Mouse (Mus musculus) hindbrain, embryonic 15.5 days (tissue): ENCODE data around the gene Tpcn2. TPM values are rescaled to one million over a fixed set of nuclear protein-coding genes. Genes with fewer than 3 reads are reported as not detected.

Experiments
- ATAC-seq: fragments of 200-750 bp; cut with Nextera tagmentation; 2 replicates; pipeline ENCODE4 v1.8.0; 2017; ENCODE audit warnings: low read depth, moderate number of reproducible peaks, moderate TSS enrichment; ENCODE audit not compliant: low FRiP score
- H3K27ac ChIP-seq: fragments of 300-500 bp; sonication (generic); replicated peaks from 2 replicates; pipeline ENCODE4 v1.5.1; 2015; ENCODE audit warnings: mild to moderate bottlenecking, inconsistent platforms
- H3K27me3 ChIP-seq: fragments of 300-500 bp; sonication (generic); 2 replicates; pipeline ENCODE4 v1.6.1; 2015; ENCODE audit warnings: control low read depth, inconsistent platforms
- H3K36me3 ChIP-seq: fragments of 300-500 bp; sonication (generic); 2 replicates; pipeline ENCODE4 v1.6.1; 2015; ENCODE audit warnings: control low read depth, inconsistent platforms
- H3K4me1 ChIP-seq: fragments of 300-500 bp; sonication (generic); replicated peaks from 2 replicates; pipeline ENCODE4 v1.6.1; 2015; ENCODE audit warnings: control low read depth, inconsistent platforms
- H3K4me2 ChIP-seq: fragments of 300-500 bp; sonication (generic); 2 replicates; pipeline ENCODE4 v1.6.1; 2015; ENCODE audit warnings: moderate library complexity, mild to moderate bottlenecking, inconsistent platforms
- H3K4me3 ChIP-seq: fragments of 300-500 bp; sonication (generic); 2 replicates; pipeline ENCODE4 v1.5.1; 2015; ENCODE audit warnings: mild to moderate bottlenecking, inconsistent platforms
- H3K9ac ChIP-seq: fragments of 300-500 bp; sonication (generic); 2 replicates; pipeline ENCODE4 v1.6.1; 2015; ENCODE audit warnings: inconsistent platforms
- H3K9me3 ChIP-seq: fragments of 300-500 bp; sonication (generic); 2 replicates; pipeline ENCODE4 v1.6.1; 2016; ENCODE audit warnings: control low read depth, inconsistent platforms
- WGBS: fragments of 180-500 bp; shearing (Covaris S2); methylation state at CpG from one replicate; pipeline ENCODE4 v1.1.7; 2015; 5-methylcytosine and 5-hydroxymethylcytosine counted together
- polyA plus RNA-seq: library from polyadenylated mRNA; unstranded; fragments of >200 nt; fragmentation: Nextera tagmentation; extraction: Ambion mirVana; gene quantifications from 2 replicates; pipeline ENCODE4 v1.2.1, GENCODE M21; 2015

Gene Tpcn2
- polyA plus RNA-seq, 1 experiment from 2014 or later = 3.7 TPM

- H3K9ac ChIP-seq = no peak overlapping the region
- H3K4me2 ChIP-seq = no peak overlapping the region
- WGBS = 81% methylated on average over 4 of the region's 4 CpGs
- no peaks in the 10 kb centered on the region for H3K36me3 ChIP-seq
- H3K9me3 ChIP-seq = no peaks in the 10 kb centered on the region
- no peaks in the 10 kb centered on the region for H3K4me1 ChIP-seq
- no peak overlapping the region for H3K27ac ChIP-seq
- ATAC-seq = no peak
- no peak overlapping the region for H3K4me3 ChIP-seq
- H3K27me3 ChIP-seq = no peaks in the 10 kb centered on the region
Measured at GRCm38 (mm10) chr7:145308866-145309265, 25.1 kb upstream of the Tpcn2 start.

- H3K9ac ChIP-seq = no peak overlapping the region
- H3K27me3 ChIP-seq = no peaks in the 10 kb centered on the region
Measured at GRCm38 (mm10) chr7:145308061-145308675, 24.4 kb upstream of the Tpcn2 start.

DNA sequence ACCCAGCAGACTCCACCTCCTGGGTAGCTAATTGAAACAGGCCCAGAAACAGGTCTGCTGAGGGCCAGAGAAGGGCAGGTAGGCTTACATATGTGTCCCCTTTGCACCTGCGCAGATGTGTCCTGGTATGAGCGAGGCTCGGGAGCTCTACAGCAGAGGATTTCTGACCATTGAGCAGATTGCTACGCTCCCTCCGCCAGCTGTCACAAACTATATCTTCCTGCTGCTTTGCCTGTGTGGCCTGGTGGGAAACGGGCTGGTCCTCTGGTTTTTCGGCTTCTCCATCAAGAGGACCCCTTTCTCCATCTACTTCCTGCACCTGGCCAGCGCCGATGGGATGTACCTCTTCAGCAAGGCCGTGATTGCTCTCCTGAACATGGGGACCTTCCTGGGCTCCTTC lies 23.8 kb upstream of the Tpcn2 start:
- H3K27ac ChIP-seq = no peak overlapping the region
- 92% methylated on average over 10 of the region's 10 CpGs for WGBS
- no peaks in the 10 kb centered on the region for H3K9me3 ChIP-seq
- H3K27me3 ChIP-seq = no peaks in the 10 kb centered on the region
- no peak for ATAC-seq
- no peak overlapping the region for H3K4me3 ChIP-seq
- H3K4me1 ChIP-seq = peaks cover 4% of the 10 kb centered on the region; the same call in 1 of the 2 replicates
- H3K36me3 ChIP-seq = no peaks in the 10 kb centered on the region
- no peak overlapping the region for H3K9ac ChIP-seq
- no peak overlapping the region for H3K4me2 ChIP-seq

More at GRCm38 (mm10) chr7:145308061-145308675, 24.4 kb upstream of the Tpcn2 start:
- Histone ChIP-seq H3K9me3 (no peaks in the 10 kb centered on the region), H3K36me3 (no peaks in the 10 kb centered on the region), H3K4me1 (no peaks in the 10 kb centered on the region), H3K4me2 (no peak overlapping the region), H3K4me3 (no peak overlapping the region), H3K27ac (no peak overlapping the region)
- WGBS = 78% methylated on average over 30 of the region's 30 CpGs
- ATAC-seq = no peak

GRCm38 (mm10) chr7:145304153-145304552 lies 20.3 kb upstream of the Tpcn2 start:
- H3K4me3 ChIP-seq = no peak overlapping the region
- no peak overlapping the region for H3K27ac ChIP-seq
- peaks cover 7% of the 10 kb centered on the region; the same call in 1 of the 2 replicates for H3K4me1 ChIP-seq
- H3K36me3 ChIP-seq = no peaks in the 10 kb centered on the region
- ATAC-seq = no peak
- H3K4me2 ChIP-seq = no peak overlapping the region
- no peak overlapping the region for H3K9ac ChIP-seq
- H3K27me3 ChIP-seq = no peaks in the 10 kb centered on the region
- H3K9me3 ChIP-seq = no peaks in the 10 kb centered on the region
- 82% methylated on average over 2 of the region's 2 CpGs for WGBS

GRCm38 (mm10) chr7:145302488-145303285 lies 18.9 kb upstream of the Tpcn2 start:
- Histone ChIP-seq H3K4me2 (peak overlapping the region; percentile 51), H3K4me3 (peak overlapping the region; percentile 21), H3K9ac (peak overlapping the region; percentile 25; the same call in 1 of the 2 replicates), H3K36me3 (no peaks in the 10 kb centered on the region), H3K27me3 (no peaks in the 10 kb centered on the region), H3K27ac (no peak overlapping the region), H3K4me1 (peaks cover 7% of the 10 kb centered on the region; the same call in 1 of the 2 replicates), H3K9me3 (no peaks in the 10 kb centered on the region)
- 6% methylated on average over 20 of the region's 20 CpGs for WGBS
- ATAC-seq = peak; percentile 88

- no peak overlapping the region for H3K4me2 ChIP-seq
- peaks cover 7% of the 10 kb centered on the region; the same call in 1 of the 2 replicates for H3K4me1 ChIP-seq
- no peaks in the 10 kb centered on the region for H3K9me3 ChIP-seq
- no peak overlapping the region for H3K4me3 ChIP-seq
- H3K36me3 ChIP-seq = no peaks in the 10 kb centered on the region
- H3K9ac ChIP-seq = no peak overlapping the region
- H3K27ac ChIP-seq = no peak overlapping the region
- H3K27me3 ChIP-seq = no peaks in the 10 kb centered on the region
- 88% methylated on average over 6 of the region's 6 CpGs for whole genome bisulfite sequencing
- no peak for ATAC-seq
Measured at GRCm38 (mm10) chr7:145301341-145302005, 17.7 kb upstream of the Tpcn2 start.

- Histone ChIP-seq H3K4me3 (no peak overlapping the region), H3K9ac (no peak overlapping the region), H3K4me2 (no peak overlapping the region), H3K36me3 (no peaks in the 10 kb centered on the region), H3K27ac (no peak overlapping the region), H3K4me1 (peaks cover 7% of the 10 kb centered on the region; the same call in 1 of the 2 replicates), H3K9me3 (no peaks in the 10 kb centered on the region), H3K27me3 (no peaks in the 10 kb centered on the region)
- ATAC-seq = no peak
Measured at GRCm38 (mm10) chr7:145301008-145301340, 17.2 kb upstream of the Tpcn2 start.

- Histone ChIP-seq H3K27ac (no peak within 1 kb of the TSS), H3K9ac (no peak within 1 kb of the TSS), H3K36me3 (no peaks in the 10 kb centered on the region), H3K4me2 (no peak within 1 kb of the TSS), H3K9me3 (no peaks in the 10 kb centered on the region), H3K4me3 (no peak within 1 kb of the TSS), H3K27me3 (no peaks in the 10 kb centered on the region), H3K4me1 (peaks cover 7% of the 10 kb centered on the region; the same call in 1 of the 2 replicates)
- no peak for ATAC-seq
- 35% methylated on average over 12 of the region's 13 CpGs for WGBS
Measured at GRCm38 (mm10) chr7:145300321-145301007, 16.7 kb upstream of the Tpcn2 start, which contains the start of gene Mrgprf. Gene Mrgprf (plus strand): TSS chr7:145300828.

DNA sequence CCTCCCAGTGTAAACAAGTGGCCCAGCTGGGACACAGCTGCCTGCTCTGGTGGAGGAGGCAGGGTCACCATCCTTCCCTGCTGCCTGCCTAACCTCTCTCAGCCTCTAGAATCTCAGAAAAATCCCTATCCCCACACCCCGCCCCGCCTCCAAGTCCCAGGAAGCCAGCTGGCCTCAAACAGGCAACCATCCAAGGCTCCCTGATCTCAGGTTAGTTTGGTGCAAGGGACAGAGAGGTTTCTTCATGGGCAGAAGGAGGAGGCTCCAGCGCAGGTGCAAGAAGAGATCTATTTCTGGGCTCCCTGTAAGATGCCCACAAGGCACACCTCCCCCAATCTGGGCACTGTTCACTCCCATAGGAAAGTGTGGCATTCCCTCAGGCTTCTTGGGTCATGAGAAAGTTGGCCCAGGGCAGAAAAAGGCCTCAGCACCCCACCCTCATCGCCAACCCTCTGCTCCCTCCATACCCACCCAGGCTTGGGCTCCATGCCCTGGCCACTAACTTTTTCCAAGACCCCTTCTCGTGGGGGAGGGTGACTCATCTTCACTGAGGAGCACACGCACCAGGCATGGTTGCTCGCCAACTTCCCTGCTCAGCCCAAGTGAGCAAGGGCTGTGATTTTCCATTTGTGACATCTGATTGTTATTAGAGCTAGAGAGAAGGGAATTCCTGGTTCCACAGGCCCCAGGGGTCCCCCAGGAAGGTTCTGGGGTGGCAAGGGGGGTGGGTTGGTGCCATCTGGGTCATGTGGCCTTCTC lies 15.9 kb upstream of the Tpcn2 start:
- no peaks in the 10 kb centered on the region for H3K36me3 ChIP-seq
- H3K4me3 ChIP-seq = no peak overlapping the region
- no peak overlapping the region for H3K27ac ChIP-seq
- WGBS = 71% methylated on average over 7 of the region's 7 CpGs
- H3K9me3 ChIP-seq = no peaks in the 10 kb centered on the region
- no peaks in the 10 kb centered on the region for H3K27me3 ChIP-seq
- H3K4me1 ChIP-seq = peaks cover 7% of the 10 kb centered on the region; the same call in 1 of the 2 replicates
- H3K4me2 ChIP-seq = no peak overlapping the region
- ATAC-seq = no peak
- no peak overlapping the region for H3K9ac ChIP-seq

- Histone ChIP-seq H3K9me3 (no peaks in the 10 kb centered on the region), H3K4me3 (no peak overlapping the region), H3K27ac (no peak overlapping the region), H3K4me1 (peaks cover 7% of the 10 kb centered on the region; the same call in 1 of the 2 replicates), H3K36me3 (no peaks in the 10 kb centered on the region), H3K27me3 (no peaks in the 10 kb centered on the region), H3K4me2 (no peak overlapping the region), H3K9ac (no peak overlapping the region)
- WGBS = 66% methylated on average over 3 of the region's 3 CpGs
- no peak for ATAC-seq
Measured at GRCm38 (mm10) chr7:145298666-145299490, 15.1 kb upstream of the Tpcn2 start.
